Mouse (Mus musculus) neural tube, embryonic 12.5 days (tissue): ENCODE results near the gene Ak9. TPM values are rescaled to one million over a fixed set of nuclear protein-coding genes. Genes with fewer than 3 reads are reported as not detected.

Experiments used
- ATAC-seq: fragments of 200-750 bp; cut with Nextera tagmentation; 2 replicates; pipeline ENCODE4 v1.8.0; 2017; ENCODE audit warnings: low read depth, mild to moderate bottlenecking, moderate TSS enrichment, moderate library complexity; ENCODE audit not compliant: low FRiP score
- H3K27ac ChIP-seq: fragments of 300-500 bp; sonication (generic); 2 replicates; pipeline ENCODE4 v1.5.1; 2016
- H3K27me3 ChIP-seq: fragments of 300-500 bp; sonication (generic); replicated peaks from 2 replicates; pipeline ENCODE4 v1.6.1; 2016; ENCODE audit warnings: mild to moderate bottlenecking
- H3K36me3 ChIP-seq: fragments of 300-500 bp; sonication (generic); 2 replicates; pipeline ENCODE4 v1.6.1; 2016; ENCODE audit warnings: mild to moderate bottlenecking
- H3K4me1 ChIP-seq: fragments of 300-500 bp; sonication (generic); 2 replicates; pipeline ENCODE4 v1.6.1; 2016
- H3K4me2 ChIP-seq: fragments of 300-500 bp; sonication (generic); replicated peaks from 2 replicates; pipeline ENCODE4 v1.6.1; 2016; ENCODE audit warnings: mild to moderate bottlenecking
- H3K4me3 ChIP-seq: fragments of 300-500 bp; sonication (generic); 2 replicates; pipeline ENCODE4 v1.5.1; 2016
- H3K9ac ChIP-seq: fragments of 300-500 bp; sonication (generic); 2 replicates; pipeline ENCODE4 v1.6.1; 2016; ENCODE audit warnings: mild to moderate bottlenecking
- H3K9me3 ChIP-seq: fragments of 300-500 bp; sonication (generic); 2 replicates; pipeline ENCODE4 v1.6.1; 2016; ENCODE audit warnings: mild to moderate bottlenecking
- WGBS: fragments of 180-500 bp; shearing (Covaris S2); methylation state at CpG from one replicate; pipeline ENCODE4 v1.1.7; 2016; 5-methylcytosine and 5-hydroxymethylcytosine counted together
- polyA plus RNA-seq: library from polyadenylated mRNA; unstranded; fragments of >200 nt; fragmentation: Nextera tagmentation; extraction: Ambion mirVana; gene quantifications from 2 replicates; pipeline ENCODE4 v1.2.1, GENCODE M21; 2016

The Ak9 gene
- 0.03 and 0.04 TPM in 2 replicates for polyA plus RNA-seq

DNA sequence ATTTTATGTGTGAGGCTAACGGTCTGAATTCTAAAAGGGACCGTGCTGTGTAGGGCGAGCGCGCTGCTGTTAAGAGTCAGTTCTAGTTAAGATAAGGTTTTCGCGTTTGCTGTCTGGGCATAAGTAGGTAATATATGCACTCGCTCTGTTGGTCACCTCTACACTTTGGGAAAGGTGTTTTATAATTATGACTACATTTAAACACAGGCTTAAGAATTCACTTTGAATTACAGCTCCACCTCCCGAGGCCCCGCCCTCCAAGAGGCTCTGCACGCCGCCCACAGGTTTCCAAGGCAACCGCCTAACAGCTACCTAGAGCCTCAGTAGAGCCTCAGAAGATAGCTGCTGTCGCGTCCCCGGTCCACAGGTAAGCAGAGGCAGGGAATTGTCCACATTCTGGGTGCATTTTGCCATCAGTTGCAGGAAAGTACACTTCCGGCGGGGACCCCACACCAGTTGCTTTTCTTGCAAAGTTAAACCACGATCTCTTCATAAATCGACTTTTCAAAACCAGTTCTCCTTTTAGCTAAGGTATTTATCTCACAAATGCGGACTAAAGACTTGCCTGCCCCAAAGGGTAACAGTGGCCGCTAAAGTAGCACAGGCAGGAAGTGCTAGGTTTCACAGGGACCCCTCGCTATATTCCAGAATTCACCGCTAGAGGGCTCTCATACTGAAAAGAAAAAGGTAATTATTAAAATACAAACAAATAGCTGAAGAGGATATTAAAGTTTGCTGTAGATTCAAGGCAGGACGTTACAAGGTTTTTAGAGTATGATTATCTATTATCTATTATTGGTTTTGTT is at the start of gene Ak9:
Gene Ak9, plus strand, starts transcription at position 342 of the 806 bp plus-strand sequence.
- 1% methylated on average over 25 of the region's 25 CpGs for WGBS
- H3K27ac ChIP-seq, result peak within 1 kb of the TSS; percentile 62; the same call in 1 of the 2 replicates
- ATAC-seq, result peak; percentile 82
- H3K4me2 ChIP-seq, result peak within 1 kb of the TSS; percentile 76
- H3K9me3 ChIP-seq, result no peaks in the 10 kb centered on the region
- peak within 1 kb of the TSS; percentile 85 for H3K4me3 ChIP-seq
- peaks cover 10% of the 10 kb centered on the region for H3K4me1 ChIP-seq
- H3K36me3 ChIP-seq, result no peaks in the 10 kb centered on the region
- H3K9ac ChIP-seq, result peak within 1 kb of the TSS; percentile 86
- H3K27me3 ChIP-seq, result no peaks in the 10 kb centered on the region

GRCm38 (mm10) chr10:41260243-41261006 is 43.4 kb upstream of the Ak9 start:
- Histone ChIP-seq H3K36me3 (peaks cover 16% of the 10 kb centered on the region; the same call in 1 of the 2 replicates), H3K9me3 (no peaks in the 10 kb centered on the region), H3K27me3 (no peaks in the 10 kb centered on the region), H3K4me2 (no peak overlapping the region), H3K4me3 (no peak overlapping the region), H3K4me1 (no peaks in the 10 kb centered on the region), H3K27ac (no peak overlapping the region), H3K9ac (no peak overlapping the region)
- ATAC-seq, result no peak
- WGBS, result 30% methylated on average over 8 of the region's 8 CpGs

DNA sequence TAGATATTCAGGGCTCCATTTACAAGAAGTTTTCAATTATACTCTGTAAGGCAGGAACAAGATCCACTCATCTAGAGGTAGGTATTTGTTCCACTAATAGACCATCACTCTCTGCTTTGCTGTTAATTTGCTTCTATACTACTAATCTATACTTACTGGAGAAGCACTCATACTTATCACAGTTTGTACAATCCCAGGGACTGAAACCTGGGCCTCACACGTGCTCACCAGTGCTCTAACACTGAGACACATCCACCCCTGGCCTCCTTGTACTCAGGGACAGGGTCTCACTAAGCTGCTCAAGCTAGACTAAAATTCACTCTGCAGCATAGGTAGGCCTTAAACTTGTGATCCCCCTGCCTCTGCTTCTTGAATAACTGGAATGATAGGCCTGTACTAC is 42.6 kb upstream of the Ak9 start:
- Histone ChIP-seq H3K27me3 (no peaks in the 10 kb centered on the region), H3K4me2 (no peak overlapping the region)
- 58% methylated on average over 1 of the region's 1 CpGs for WGBS

GRCm38 (mm10) chr10:41261889-41262288 is 41.9 kb upstream of the Ak9 start:
- H3K4me1 ChIP-seq, result no peaks in the 10 kb centered on the region

More for the DNA sequence above, 42.6 kb upstream of the Ak9 start:
- Histone ChIP-seq H3K27ac (no peak overlapping the region), H3K4me3 (no peak overlapping the region), H3K9ac (no peak overlapping the region), H3K36me3 (peaks cover 9% of the 10 kb centered on the region; the same call in 1 of the 2 replicates), H3K9me3 (no peaks in the 10 kb centered on the region), H3K4me1 (no peaks in the 10 kb centered on the region)
- no peak for ATAC-seq

DNA sequence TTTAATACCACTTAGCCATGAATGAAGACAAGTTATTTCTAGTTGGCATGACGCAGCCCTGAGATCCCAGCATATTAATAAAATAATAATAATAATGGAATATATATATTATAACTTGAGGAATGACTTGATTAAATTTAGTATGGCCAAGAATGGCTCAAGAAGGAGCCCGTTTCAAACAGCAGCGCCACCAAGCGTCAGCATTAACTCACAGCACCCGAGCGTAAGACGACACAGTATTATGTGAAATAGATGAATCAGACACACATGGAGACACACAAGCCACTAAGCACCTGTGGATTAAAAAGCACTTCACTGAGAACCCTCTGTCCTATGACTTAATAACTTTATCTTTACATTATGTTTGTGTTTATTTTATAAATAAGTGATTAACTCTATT is 31.9 kb upstream of the Ak9 start:
- no peaks in the 10 kb centered on the region for H3K4me1 ChIP-seq
- ATAC-seq, result no peak
- H3K36me3 ChIP-seq, result no peaks in the 10 kb centered on the region
- H3K9ac ChIP-seq, result no peak overlapping the region
- no peak overlapping the region for H3K27ac ChIP-seq
- no peaks in the 10 kb centered on the region for H3K9me3 ChIP-seq
- H3K4me3 ChIP-seq, result no peak overlapping the region
- H3K4me2 ChIP-seq, result no peak overlapping the region
- no peaks in the 10 kb centered on the region for H3K27me3 ChIP-seq
- WGBS, result 49% methylated on average over 7 of the region's 7 CpGs

More at GRCm38 (mm10) chr10:41261889-41262288, 41.9 kb upstream of the Ak9 start:
- no peak for ATAC-seq
- H3K36me3 ChIP-seq, result peaks cover 8% of the 10 kb centered on the region; the same call in 1 of the 2 replicates
- H3K4me3 ChIP-seq, result no peak overlapping the region
- no peaks in the 10 kb centered on the region for H3K9me3 ChIP-seq
- H3K9ac ChIP-seq, result no peak overlapping the region
- H3K27me3 ChIP-seq, result no peaks in the 10 kb centered on the region
- H3K4me2 ChIP-seq, result no peak overlapping the region
- H3K27ac ChIP-seq, result no peak overlapping the region

DNA sequence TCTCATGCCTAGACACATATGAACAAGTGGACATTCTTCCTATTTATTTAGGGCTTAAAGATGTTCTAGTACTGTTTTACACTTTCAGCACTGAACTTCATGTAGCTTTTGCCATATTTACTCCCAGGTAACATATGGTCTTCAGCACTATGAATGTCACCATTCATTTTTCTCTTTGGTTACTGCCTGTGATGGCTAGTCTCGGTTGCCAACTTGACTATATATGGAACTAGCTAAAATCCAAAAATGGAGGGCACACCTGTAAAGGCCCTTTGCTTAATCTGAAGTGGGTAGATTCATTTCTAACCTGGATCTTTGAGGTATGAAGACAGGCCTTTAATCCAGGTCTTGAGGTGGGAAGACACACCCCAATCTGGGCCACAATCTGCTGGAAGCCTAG is 28.9 kb upstream of the Ak9 start:
- no peaks in the 10 kb centered on the region for H3K9me3 ChIP-seq
- ATAC-seq, result no peak
- H3K27ac ChIP-seq, result no peak overlapping the region
- no peaks in the 10 kb centered on the region for H3K36me3 ChIP-seq
- no peak overlapping the region for H3K4me2 ChIP-seq
- H3K9ac ChIP-seq, result no peak overlapping the region
- no peak overlapping the region for H3K4me3 ChIP-seq
- H3K27me3 ChIP-seq, result no peaks in the 10 kb centered on the region
- H3K4me1 ChIP-seq, result no peaks in the 10 kb centered on the region
- WGBS, result 84% methylated on average over 1 of the region's 1 CpGs

GRCm38 (mm10) chr10:41278808-41279207 is 25.0 kb upstream of the Ak9 start:
- Histone ChIP-seq H3K4me2 (no peak overlapping the region), H3K36me3 (no peaks in the 10 kb centered on the region), H3K27me3 (no peaks in the 10 kb centered on the region), H3K4me1 (no peaks in the 10 kb centered on the region), H3K27ac (no peak overlapping the region), H3K9ac (no peak overlapping the region), H3K9me3 (no peaks in the 10 kb centered on the region), H3K4me3 (no peak overlapping the region)
- WGBS, result 90% methylated on average over 1 of the region's 1 CpGs
- no peak for ATAC-seq

GRCm38 (mm10) chr10:41280177-41280576 is 23.6 kb upstream of the Ak9 start:
- no peaks in the 10 kb centered on the region for H3K36me3 ChIP-seq
- no peak overlapping the region for H3K4me2 ChIP-seq
- H3K9ac ChIP-seq, result no peak overlapping the region
- H3K4me3 ChIP-seq, result no peak overlapping the region
- no peaks in the 10 kb centered on the region for H3K9me3 ChIP-seq
- 56% methylated on average over 6 of the region's 6 CpGs for WGBS
- no peak for ATAC-seq
- H3K4me1 ChIP-seq, result no peaks in the 10 kb centered on the region
- no peak overlapping the region for H3K27ac ChIP-seq
- H3K27me3 ChIP-seq, result no peaks in the 10 kb centered on the region

GRCm38 (mm10) chr10:41280796-41281195 is 23.0 kb upstream of the Ak9 start:
- Histone ChIP-seq H3K4me1 (no peaks in the 10 kb centered on the region), H3K9ac (no peak overlapping the region), H3K27me3 (no peaks in the 10 kb centered on the region), H3K36me3 (no peaks in the 10 kb centered on the region), H3K4me3 (no peak overlapping the region), H3K4me2 (no peak overlapping the region), H3K9me3 (no peaks in the 10 kb centered on the region), H3K27ac (no peak overlapping the region)
- ATAC-seq, result no peak
- WGBS, result 93% methylated on average over 2 of the region's 2 CpGs

- Histone ChIP-seq H3K27ac (no peak overlapping the region), H3K4me2 (no peak overlapping the region), H3K9ac (no peak overlapping the region), H3K27me3 (no peaks in the 10 kb centered on the region), H3K36me3 (no peaks in the 10 kb centered on the region), H3K4me1 (no peaks in the 10 kb centered on the region), H3K4me3 (no peak overlapping the region), H3K9me3 (no peaks in the 10 kb centered on the region)
- no peak for ATAC-seq
- WGBS, result 89% methylated on average over 2 of the region's 2 CpGs
These were observed 21.7 kb upstream of the Ak9 start for GRCm38 (mm10) chr10:41282086-41282485.

DNA sequence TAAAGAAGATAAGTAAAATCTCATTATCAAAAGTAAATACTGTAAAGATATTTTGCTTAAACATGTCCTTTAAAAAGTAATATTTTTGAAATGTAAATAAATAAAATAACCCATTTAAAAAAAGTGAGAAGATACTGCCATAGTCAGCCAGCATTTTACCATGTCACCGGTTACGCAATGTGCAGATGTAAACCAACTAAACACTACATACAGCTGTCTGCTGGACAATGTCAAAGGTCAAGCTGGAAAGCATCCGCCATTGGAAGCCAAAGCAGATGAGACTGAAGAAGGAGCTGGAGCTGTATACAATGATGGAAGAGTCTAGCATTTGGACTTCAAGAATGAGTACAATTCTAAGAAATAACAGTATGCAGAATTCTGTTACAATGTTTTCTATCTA is 16.2 kb upstream of the Ak9 start:
- WGBS, result 89% methylated on average over 3 of the region's 3 CpGs
- Histone ChIP-seq H3K4me3 (no peak overlapping the region), H3K9ac (no peak overlapping the region), H3K36me3 (no peaks in the 10 kb centered on the region), H3K27me3 (no peaks in the 10 kb centered on the region), H3K9me3 (no peaks in the 10 kb centered on the region), H3K4me2 (no peak overlapping the region), H3K27ac (no peak overlapping the region), H3K4me1 (peaks cover 3% of the 10 kb centered on the region; the same call in 1 of the 2 replicates)
- no peak for ATAC-seq

GRCm38 (mm10) chr10:41288074-41288473 is 15.7 kb upstream of the Ak9 start:
- Histone ChIP-seq H3K27ac (no peak overlapping the region), H3K9ac (no peak overlapping the region), H3K4me3 (no peak overlapping the region), H3K27me3 (no peaks in the 10 kb centered on the region), H3K4me1 (peaks cover 7% of the 10 kb centered on the region; the same call in 1 of the 2 replicates), H3K9me3 (no peaks in the 10 kb centered on the region), H3K36me3 (no peaks in the 10 kb centered on the region), H3K4me2 (no peak overlapping the region)
- WGBS, result 88% methylated on average over 1 of the region's 1 CpGs
- no peak for ATAC-seq
